Mouse (Mus musculus) yolk sac, embryonic 10.5 days (tissue): ENCODE results near the gene Gm17660.
"Not testable (repeated sequence)": the region's sequence is repeated elsewhere in the genome, so short reads cannot be mapped to it uniquely, and the experiment has no call there.

Source experiments
- DNase-seq: peaks from one replicate; pipeline ENCODE4 v3.0.0-alpha.2; 2017; ENCODE audit warnings: low spot score

Gene Gm17660

DNA sequence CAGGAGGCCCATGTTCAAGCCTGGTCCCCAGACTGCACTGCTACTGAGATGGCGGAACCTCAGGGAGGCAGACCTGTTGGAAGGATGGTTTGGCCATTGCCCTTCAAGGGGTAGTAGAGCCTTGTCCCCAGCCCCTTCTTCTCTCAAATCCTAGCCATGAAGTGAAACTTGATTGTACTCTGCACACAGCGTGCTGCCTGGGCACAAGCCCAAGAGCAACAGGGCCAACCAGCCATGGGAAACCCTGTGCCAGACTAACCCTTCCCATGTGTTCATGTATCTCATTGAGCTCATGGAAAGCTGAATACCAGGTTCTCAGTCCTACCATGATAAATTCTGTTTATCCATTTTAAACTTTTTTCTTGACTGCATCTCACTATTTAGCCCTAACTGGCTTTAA is 34.5 kb downstream of the Gm17660 start:
- no peak for DNase-seq

DNA sequence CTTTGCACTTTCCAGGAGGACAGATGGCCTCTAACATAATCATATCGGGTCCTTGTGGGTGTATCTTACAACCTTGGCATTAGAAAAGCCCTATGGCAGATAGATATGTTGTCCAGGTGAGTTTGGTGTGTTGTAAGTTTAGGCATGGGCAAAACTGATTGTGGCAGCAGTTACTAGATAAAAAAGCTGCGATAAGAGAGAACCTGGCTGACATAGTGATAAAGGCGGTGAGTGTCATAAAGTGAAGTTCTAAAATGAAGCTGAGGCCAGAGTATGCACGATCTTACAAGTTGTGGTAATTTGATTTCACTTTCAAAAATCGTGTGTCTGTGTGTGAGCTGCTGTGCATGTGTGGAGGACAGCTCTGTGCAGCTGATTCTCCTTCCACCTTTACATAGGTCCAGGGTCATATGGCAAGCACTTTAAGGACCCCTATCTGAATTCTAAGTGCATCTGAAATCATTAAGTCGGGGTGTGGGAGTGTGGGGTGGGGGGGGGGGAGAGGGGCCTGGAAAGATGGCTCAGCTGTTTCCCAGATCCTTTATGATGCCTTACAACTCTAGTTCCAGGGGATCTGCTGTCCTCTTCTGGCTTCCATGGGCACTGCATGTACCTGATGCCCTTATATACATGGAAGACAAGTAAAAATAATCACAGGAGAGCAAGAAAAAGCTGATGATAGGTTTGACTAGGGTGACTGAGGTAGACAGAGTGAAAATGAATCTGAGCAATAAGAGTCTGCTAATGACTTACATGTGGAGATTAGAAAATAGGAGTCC is 38.1 kb downstream of the Gm17660 start:
- DNase-seq, result no peak

DNA sequence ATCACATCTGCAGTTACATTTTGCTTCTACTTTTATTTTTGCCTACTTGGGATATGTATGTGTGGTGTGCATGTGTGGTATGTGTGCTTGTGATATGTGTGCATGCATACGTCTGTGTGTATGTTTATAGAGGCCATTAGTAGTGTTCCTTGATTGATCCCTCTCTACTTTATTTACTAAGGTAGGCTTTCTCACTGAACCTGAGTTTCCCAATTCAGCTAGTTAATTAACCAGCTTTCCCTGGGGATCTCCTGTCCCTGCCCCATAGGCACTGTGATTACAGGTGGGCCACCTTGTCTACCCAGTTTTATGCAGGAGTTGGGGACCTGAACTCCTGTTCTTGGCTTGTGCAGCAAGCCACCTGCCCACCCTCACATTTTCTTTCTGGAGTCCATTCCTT is 40.7 kb downstream of the Gm17660 start:
- no peak for DNase-seq

DNA sequence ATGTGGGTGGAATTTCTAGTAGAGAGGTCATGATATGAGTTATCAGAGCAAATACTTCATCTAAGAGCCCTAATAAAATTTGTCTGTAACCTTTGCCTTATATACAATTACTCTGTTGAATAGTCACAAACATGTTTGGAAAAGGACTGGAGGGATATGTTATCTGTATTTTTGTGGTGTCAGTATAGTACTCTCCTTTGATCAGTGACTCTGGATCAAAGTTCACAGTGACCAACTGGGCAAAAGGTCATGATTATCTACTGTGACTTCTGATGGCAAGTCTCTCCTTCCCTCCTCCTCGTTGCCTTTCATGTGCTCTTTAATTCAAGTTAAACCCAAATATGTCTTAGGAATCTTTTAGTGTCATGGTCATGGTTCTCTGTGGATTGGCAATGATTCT is 41.6 kb downstream of the Gm17660 start:
- DNase-seq, result no peak

DNA sequence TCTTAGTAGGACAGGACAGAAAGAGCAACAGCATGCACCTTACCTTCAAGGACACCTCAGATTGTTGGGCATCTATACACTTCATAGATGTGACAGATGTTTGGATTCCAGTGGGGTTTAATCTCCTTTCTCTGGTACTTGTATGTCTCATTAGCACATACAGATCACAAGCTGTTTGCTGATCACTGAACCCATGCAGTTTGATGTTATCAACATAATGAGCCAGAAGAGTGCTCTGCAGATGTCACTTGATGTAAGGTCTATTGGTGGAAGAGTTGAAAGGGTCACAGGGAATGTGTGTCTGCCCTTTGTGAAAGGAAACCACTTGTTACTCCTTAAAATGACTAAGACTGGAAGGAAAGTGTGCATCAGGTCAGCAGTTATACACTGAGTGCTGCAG is 42.3 kb downstream of the Gm17660 start:
- DNase-seq, result no peak

DNA sequence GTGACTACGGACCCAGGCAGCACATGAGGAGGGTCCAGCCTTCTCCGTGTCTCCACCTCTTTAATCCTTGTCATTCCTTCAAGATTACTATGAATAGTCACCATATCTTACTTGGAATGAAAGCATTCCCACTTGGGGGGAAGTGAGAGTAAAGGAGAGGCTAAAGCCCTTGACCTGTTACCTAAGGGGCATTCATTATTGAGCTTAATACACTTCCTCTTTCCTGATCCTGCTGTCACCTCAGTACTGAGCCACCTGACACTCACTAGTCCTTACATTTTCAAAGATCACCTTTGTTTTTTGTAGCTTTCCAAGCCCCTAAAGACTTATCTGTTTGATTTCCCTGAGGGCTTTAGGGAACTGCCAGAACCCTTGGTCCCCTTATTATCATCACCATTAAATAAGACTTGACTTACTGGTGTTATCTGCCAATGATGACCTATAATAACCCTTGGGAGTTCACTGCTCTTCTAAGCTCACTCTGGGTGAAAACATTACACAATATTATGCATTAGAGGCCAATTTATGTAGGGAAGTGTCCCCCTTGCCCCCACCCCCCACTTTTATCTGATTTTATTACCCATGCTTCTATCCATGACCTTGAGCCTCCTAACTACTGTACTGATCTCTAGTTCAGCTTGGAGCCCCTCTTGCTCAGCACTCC is 44.8 kb downstream of the Gm17660 start:
- DNase-seq, result no peak

DNA sequence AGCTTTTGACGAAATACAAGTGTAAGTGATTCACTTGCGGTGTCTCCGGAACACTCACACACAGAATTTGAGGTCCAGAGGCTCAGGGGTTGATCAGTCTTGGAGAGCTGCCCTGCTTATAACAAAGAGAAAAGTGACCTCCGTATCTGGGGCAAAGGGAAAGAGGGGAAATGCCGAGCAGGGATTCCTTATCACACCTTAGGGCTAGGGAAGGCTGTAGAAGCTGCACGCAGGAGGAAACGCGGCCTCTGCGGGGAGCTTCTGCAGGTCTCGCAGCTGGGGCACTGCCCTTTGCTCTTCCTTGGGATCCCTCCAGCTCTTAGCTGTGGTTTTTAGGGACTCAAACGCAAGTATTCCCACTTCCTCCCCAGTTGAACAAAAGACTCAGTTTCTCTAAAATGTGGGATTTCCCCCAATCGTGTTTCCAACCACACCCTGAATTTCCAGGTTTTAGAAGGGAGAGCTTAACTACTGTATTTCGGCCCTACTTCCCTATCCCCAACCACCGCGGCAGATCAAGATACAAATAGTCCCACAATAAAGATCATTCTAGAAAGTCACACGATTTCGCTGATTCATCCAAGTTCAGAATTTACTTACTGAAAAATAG is 52.1 kb downstream of the Gm17660 start:
- DNase-seq, result no peak

DNA sequence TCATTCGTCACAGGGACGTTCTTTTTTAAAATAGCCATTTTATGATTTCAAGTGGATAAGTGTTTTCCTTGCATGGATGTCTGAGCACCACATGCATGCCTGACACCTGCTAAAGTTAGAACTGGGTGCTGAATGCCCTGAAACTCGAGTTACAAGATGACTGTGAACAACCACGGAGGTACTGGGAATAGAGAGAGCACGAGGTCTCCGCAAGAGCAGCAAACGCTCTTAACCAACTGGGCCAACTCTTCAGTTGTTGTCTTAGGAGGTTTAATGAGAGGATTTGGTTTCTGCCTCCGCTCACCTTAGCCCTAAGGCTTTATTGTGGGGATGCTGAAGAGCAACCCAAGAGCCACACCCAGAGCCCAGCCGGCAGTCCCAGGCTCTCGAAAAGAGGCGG is 52.6 kb downstream of the Gm17660 start:
- no peak for DNase-seq

DNA sequence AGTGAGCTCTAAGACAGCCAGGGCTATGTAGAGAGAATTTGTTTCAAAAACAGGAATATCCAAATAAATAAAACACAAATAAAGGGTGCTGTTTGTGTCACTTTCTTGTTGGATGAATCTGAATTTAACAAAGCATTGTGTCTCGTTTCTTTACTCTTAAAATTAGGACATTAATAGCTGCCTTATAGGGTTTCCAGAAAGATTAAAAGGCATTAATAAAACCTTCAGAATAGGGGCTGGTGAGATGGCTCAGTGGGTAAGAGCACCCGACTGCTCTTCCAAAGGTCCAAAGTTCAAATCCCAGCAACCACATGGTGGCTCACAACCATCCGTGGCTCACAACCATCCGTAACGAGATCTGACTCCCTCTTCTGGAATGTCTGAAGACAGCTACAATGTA is 53.2 kb downstream of the Gm17660 start:
- DNase-seq, result not testable (repeated sequence)

DNA sequence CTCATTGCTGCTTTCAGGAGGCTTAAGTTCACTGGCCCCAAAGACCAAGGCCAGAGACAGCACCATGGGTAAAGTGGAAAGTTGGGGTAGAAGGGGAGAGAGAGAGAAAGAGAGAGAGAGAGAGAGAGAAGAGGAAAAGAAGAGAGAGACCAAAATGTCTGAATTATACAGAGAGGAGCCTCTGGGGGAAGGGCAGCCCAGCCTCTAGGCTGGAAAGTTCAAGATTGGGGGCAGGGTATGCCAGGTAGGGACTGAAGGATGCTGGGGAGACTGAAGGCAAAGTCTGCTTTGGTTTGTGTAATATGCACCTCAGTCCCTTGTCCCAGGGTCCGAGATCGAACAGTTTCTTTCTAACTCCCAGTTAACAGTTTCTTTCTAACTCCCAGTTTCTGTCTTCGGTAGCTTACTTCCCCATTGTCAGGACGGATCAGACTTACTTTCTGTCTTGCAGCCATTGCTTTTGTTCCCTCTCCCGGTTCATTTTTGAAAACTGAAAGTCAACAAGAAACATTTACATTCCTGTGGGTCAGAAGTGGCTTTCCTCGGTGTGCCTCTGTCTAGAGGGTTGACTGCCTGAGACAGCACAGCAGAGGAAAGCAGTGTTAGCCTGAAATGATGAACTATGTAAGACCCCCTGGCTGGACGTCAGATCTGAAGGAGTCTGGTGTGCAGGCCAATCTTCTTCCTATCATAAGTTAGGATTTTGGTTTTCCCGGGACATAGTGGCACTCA is 54.0 kb downstream of the Gm17660 start:
- no peak for DNase-seq

DNA sequence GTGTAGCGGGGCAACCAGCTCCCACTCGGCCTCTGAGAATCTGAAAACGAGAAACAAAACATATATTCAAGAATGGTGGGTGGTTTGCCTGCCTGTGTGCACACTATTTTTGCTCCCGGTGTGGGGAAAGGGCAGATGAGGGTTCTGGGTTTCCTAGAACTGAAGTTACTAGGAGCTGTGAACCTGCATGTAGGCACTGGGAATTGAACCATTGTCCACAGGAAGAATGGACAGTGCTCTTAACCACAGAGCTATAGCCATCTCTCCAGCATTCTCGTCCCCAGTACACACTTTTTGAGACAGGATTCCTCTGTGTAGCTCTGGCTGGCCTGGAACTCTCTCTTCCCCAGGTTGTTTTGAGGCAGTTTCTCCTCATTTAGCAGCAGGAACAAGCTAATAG is 54.9 kb downstream of the Gm17660 start:
- no peak for DNase-seq

DNA sequence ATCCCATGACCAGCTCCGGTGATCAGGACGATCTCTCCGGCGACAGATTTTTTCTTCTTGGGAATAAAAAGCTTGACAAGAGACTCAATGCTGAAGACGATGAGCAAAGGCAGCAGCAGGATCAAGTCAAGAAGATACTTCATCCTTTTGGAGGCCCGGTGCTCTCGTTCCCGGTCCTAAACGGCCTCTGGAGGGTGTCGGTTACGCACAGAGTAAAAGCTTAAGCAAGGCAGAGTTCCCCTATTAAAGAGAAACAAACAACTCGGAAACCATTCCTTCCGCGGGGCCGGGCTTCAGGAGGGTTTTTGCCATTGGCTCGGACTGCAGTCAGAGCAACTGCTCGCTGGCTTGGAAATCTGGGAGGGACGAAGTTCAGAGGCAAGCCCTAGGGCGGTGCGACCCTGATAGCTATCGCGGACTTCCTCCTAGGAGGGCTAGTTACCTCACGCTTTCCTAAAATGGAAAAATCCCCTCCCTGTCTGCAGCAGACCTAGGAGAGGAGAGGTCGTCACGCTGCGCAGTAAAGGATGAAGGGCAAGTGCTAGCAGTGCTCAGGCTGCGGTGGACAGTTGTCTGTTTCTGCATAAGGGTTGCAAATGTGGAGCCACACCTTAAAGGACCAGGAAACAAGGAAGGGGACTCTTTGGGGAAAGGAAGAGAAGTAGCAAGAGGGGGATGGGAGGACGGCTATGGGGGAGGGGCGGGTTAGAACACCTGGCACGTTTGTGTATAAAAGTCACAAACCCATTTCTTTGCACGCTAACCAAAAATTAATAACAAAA is 55.6 kb downstream of the Gm17660 start, which contains the start of gene Hsd17b11:
TSS of gene Hsd17b11 (minus strand) at position 323 of the 782 bp plus-strand sequence.
- peak; percentile 91 for DNase-seq
